Mouse (Mus musculus) lung, postnatal 36 days (tissue): ENCODE measurements around the gene Gm10097.

Experiments
- DNase-seq: peaks from one replicate; pipeline ENCODE4 v3.0.0; 2022; ENCODE audit warnings: mixed read lengths

Gm10097 gene

DNA sequence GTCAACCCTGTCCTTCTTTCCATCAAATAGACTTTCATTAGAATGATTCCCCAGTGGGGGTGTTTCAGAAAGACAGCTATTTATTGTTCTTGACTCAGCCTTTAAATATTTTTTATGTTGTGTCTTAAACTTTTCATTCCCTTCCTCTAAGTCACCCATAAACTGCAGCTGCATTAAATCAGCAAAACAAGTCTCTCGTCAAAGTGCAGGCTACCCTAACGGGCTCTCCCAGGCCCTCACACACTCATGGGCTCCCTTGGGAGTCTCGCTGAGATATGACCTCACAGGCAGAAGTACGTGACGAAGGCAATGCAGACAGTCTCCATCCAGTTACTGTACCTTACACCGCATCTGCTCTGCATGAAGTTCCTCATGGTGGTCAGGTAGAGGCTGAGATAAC is 17.3 kb downstream of the Gm10097 start:
- DNase-seq: no peak

DNA sequence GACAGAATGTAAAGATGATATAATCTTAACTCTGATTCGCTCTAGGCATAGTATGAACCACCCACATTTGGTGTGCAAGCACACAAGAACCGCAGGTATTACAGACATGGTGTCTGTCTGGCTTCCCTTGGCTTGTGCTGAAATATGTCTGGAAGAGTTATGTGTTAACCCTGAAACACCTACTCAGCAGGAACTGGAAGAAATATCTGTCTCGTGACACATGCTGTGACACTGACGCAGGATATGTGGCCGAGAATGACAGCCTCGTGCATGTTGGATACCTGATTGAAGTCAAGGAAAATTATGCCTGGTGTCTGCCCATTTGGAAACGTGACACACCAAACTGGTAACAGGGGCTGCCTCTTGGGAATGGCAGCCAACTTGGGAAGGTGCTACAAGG is 18.3 kb downstream of the Gm10097 start:
- no peak for DNase-seq

DNA sequence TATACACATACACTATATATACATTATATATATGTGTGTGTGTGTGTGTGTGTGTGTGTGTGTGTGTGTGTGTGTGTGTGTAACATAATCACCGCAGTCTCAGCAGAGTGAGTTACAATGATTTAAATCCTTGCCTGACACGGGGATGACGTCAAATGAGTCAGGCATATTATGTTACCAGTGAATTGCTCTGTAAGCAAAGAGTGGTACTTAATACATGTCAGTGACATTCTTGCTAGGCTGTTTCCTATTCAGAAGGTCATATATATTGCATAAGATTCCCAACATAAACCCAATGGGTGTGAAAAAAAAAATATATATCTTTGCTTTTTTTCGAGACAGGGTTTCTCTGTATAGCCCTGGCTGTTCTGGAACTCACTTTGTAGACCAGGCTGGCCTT is 20.1 kb downstream of the Gm10097 start:
- DNase-seq: no peak

DNA sequence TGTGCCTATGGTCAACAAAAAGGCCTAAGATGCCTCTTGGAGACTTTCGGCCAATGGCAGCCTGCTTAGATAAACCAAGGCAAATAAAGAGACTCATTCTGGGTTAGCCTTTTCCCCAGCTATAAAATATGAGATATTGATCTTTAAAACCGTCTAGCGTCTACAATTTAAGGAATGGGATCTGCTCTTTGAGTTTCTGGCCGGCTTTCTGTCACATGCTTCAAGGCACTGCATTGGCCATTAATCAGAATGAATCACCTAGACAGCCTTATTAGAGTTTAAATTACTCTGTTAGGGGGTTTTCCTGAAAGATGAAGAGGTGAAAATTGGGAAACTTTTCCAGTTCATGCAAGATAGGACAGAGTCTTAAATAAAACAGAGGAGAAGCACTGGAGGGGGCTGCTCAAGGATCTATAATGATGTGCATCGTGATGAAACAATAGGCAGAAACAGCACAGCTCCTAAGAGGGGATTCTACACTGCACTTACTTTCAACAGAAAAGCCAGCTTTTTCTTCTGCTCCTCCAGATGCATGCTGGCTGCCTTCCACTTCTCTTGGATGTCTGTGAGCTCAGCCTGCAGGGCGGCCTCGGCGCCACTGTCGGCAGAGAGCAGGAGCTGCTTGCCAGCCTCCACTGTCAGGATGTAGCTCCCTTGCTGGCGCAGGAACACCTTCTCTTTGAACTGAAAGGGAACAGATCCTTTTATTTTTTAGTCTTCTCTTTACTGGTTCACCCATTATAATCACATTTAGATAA is 28.2 kb downstream of the Gm10097 start:
- DNase-seq: peak; percentile 1

DNA sequence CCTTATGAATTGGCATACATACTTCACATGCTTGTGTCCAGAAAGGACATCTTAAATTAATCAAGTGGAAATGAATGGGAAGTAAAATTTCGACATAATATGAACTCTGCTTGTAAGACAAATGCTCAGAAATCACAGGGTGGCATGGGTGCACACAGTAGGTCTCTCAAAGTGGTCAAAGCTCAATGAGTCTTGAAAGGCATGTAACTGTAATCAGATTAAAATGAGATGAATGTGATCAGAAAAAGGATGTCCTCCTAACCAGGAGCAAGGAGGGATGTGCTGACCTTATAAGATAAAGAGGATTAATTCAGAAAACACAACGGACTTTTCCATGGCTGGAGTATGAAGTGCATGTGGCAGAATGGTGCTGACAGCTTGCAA is 28.8 kb downstream of the Gm10097 start:
- DNase-seq: no peak

DNA sequence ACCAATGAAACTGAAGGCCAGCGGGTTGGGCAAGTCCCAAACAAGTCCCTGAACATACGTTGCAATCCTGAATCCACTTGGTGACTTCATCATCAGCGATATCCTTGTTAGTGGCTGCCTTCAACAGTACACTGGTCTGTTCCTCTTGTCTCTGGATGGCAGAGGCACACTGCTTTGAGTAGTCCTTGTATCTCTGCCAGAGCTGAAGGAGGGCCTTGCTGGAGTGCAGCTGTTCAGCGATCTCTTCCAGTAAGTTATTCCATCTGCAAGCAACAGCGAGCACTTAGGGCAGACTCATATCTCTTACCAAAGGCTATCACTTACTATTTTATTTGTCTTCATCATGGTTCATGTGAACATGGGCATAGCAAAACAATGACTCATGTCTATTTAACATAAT is 41.8 kb downstream of the Gm10097 start:
- no peak for DNase-seq

DNA sequence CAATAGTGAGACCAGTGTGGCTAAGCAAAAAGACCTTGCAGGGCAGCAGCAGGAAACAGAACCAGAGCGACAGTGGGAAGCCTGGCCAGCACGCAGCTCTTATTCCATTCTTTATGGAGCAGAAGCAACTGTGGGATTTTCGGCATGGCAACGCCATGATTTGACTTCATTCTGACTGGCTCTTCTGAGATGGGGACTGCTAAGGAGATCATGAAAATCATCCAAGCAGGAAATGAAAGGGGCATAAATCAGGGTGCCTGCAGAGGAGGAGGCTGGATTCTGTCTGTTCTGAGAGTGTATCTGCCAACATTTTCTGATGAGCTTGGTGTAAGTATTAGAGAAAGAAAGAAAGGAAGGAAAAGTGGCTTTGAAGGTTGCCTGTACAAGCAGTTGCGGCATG is 47.2 kb downstream of the Gm10097 start:
- DNase-seq: no peak

DNA sequence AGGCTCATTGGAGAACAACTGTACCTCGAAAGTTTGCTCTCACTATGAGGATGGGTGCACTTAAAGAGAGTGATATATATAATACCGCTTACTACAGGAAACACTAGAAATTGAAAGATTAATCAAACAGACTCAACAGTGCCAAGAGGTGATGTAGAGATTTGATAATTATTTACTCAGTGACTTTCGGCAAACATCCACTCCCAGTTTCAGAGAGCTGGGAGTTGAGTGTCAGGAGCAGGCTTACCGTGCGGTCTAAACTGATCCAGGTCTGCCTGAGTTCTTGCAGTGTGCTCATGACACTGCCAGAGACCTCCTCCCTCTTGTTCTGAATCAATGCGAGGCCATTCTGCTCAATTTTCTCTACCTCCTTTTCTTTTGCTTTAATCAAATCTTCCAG is 47.7 kb downstream of the Gm10097 start:
- peak; percentile 3 for DNase-seq
